Mouse (Mus musculus): ENCODE results near the gene Comt. TPM values are rescaled to one million over a fixed set of nuclear protein-coding genes. Genes with fewer than 3 reads are reported as not detected.
A peak's percentile ranks its signal among the peaks of the same experiment; 100 is the strongest.

Comt gene
- total RNA-seq, 2 experiments from 2014 or later, result 119 to 127 TPM

GRCm38 (mm10) chr16:18413032-18413816 is 13.4 kb downstream of the Comt start:
- no peak for DNase-seq
- intact Hi-C loops (cut with DNase I), result no loop called here

DNA sequence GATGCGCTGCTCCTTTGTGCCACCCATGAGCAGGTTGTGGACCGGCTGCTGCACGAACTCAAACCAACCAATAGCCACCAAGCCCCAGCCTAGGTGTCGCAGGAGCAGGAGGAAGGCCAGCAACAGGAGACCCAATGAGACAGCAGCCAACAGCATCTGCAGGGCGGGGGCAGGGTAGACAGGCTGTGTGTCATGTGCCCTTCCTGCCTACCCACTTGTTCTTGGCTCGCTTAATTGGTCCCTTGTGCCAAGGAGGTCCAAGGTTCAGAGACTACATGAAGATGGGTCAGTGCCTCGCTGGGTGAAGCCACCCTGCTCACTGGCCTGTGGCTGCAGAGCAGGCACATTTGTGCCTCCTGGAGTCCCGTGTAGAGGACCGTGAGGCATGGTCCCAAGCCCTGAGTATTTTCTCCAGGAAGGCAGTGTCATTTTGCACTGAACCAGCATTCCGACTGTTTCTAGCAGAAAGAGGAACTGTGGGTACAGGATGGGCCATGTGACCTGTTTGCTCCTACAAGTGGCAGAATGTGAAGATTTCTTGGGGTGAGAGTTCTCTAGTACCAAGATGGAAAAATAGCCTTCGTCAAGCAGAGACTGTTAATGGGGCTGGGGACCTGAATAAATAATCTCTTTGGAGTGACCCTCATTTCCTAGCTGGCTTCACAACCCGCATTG is 14.7 kb downstream of the Comt start:
- intact Hi-C loops (cut with DNase I), result no loop called here
- peak; percentile 70 to 78 for DNase-seq

DNA sequence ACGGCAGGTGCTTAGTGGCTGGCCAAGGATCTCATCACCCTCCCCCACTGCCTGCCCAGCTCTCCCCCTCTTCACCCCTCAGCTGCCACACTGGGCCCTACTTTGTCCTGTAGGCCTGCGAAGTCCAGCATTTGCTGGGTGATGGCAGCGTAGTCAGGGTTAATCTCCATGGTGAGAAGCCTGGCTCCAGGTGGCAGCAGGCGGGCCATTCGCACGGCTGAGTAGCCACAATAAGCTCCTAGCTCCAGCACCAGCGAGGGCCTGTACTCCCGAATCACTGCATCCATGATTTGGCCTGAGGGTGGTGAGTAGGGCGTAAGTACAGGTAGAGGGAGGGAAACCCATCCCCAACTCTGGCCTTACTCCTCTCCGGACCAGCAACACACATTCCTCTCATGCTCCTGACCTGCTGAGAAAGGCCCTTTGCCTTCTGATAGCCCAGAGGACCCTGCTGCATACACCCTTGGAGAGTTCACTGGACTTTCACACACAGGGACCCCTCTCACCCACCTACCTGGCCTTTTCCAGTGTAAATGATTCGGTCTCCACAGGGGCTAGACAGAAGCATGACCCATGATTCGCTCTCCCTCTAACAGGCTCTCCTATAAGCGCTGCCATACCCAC is 15.5 kb downstream of the Comt start:
- intact Hi-C loops (cut with DNase I), result no loop called here

GRCm38 (mm10) chr16:18410418-18410817 is 16.2 kb downstream of the Comt start:
- DNase-seq, result no peak
- intact Hi-C loops (cut with DNase I), result no loop called here

More for the DNA sequence above, 15.5 kb downstream of the Comt start:
- no peak for DNase-seq

DNA sequence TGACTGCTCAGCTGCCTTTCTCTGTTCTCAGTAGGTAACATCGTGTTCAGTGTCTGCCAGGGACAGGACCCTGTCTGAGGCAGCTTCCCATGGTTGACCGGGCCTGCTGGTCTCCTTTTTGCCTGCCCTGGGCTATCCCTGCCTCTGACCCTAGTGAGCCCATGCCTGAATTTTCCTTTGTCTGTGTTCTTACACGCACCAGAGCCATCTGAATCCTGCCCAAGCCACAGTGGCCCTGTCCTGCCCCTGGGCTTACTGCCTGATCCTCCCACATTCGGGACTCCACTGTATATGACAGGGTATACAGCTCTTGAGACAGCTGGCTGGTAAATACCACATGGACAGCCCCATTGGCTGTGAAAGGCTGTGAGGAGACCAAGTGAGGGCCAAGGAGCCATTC is 16.9 kb downstream of the Comt start:
- intact Hi-C loops (cut with DNase I), result no loop called here
- DNase-seq, result no peak

- intact Hi-C loops (cut with DNase I), result loop anchor here (2.0 kb wide), 1 partner anchor 61 kb away; no protein-coding TSS in a partner anchor
- peak in 1 of 2 experiments; percentile 53 for DNase-seq
Measured at GRCm38 (mm10) chr16:18407912-18408311, 18.7 kb downstream of the Comt start.

DNA sequence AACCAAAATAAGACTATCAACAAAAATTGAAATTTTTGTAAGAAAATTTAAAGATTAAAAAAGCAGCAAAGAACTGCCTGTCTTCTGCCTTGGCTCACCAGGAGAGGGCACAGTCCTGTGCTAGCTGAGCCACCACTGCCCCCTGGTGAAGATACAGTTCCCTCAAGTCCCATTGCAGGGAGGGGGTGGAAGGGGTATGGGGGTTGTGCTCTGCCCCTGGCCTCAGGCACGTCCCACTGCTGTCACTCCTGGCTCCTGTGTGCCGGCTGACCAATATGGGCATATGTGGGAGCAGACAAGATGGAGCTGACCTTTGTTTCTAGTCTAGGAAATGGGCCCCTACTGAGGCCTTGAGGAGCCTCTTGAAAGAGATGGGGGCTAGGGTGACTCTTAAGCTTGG is 20.4 kb downstream of the Comt start:
- DNase-seq, result peak; percentile 61 to 76
- intact Hi-C loops (cut with DNase I), result loop anchor here (1.0 to 2.0 kb wide), 2 partner anchors 55 to 59 kb away; no protein-coding TSS in a partner anchor

DNA sequence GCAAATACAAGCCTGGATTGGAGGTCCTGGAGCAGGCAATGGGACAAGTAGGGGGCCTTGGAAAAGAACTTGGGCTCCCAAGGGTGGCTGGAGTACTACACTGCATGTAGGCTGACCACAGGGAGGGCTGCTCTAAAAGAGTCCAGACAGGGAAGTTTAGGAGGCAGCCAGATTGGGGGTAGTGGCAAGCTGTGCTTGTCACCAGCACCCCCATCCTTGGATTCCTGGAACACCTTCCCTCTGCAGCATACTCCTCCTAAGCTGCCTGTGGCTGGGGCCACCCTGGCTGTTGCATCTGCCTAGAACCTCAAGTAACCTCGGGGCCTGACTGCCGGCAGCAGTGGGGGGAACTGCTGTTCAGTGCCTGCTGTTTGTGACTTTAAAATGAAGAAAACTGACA is 20.8 kb downstream of the Comt start:
- intact Hi-C loops (cut with DNase I), result loop anchor here (1.0 to 2.0 kb wide), 2 partner anchors 55 to 59 kb away; no protein-coding TSS in a partner anchor
- DNase-seq, result no peak

DNA sequence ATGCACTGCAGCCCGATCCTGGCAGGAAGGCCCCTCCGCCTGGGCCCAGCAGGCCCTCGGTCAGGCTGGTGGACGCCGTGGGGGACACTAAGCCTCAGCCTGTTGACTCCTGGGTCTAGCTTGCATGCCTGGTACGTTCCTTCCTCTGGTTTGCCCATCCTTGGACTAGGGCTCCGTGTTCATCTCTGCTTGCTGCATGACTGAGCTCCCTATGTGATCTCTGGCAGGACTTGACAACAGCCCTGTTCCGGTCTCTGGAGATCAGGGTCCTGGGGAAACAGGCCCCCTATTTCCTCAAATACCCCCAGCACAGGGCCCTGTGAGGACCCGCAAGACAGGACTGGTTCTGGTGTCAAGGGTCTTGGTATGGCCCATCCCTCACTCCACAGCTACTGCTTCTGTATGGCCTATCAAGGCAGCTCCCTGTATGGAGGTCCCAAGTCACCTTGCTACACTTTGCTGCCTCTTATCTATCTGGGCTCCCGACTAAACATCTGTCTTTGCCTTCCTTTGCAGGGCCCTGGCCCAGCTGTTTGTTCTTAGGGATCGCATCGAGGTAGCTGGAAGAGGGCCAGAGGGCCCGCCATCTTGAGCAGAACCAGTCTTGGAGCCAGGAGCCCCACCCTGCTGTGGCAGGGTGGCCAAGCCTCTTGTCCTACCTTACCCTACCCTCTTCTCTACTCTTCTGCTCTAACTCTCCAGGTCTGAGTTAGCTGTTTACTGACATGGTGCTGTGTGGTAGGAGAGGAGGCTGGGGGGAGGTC is 21.4 kb downstream of the Comt start:
- no peak for DNase-seq
- intact Hi-C loops (cut with DNase I), result no loop called here

GRCm38 (mm10) chr16:18403285-18403684 is 23.4 kb downstream of the Comt start:
- DNase-seq, result no peak
- intact Hi-C loops (cut with DNase I), result no loop called here

- intact Hi-C loops (cut with DNase I), result no loop called here
- no peak for DNase-seq
Measured at GRCm38 (mm10) chr16:18400472-18401216, 26.0 kb downstream of the Comt start.

GRCm38 (mm10) chr16:18400028-18400427 is 26.6 kb downstream of the Comt start:
- no peak for DNase-seq
- intact Hi-C loops (cut with DNase I), result no loop called here

GRCm38 (mm10) chr16:18396791-18397621 is 29.6 kb downstream of the Comt start:
- no peak for DNase-seq
- intact Hi-C loops (cut with DNase I), result no loop called here

DNA sequence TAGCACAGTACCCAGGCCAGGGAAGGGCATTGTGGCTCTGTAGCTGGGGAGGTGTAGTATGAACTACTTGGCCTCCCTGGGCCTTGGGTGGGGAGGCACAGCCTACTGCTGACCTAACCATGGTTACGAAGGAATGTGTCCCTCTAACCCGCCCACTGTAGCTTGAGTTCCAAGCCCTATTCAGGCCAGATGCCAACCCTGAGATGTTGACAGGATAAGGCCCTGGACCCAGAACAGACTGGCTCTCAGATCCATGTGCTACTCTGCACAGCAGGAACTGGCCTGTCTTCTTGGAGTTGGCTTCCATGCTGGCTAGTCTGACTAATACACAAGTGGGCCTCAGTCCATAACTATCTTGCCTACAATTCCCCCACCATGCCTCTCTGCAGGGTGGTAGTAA is 30.5 kb downstream of the Comt start:
- DNase-seq, result peak in 1 of 2 experiments; percentile 38

GRCm38 (mm10) chr16:18395620-18396036 is 31.0 kb downstream of the Comt start:
- peak; percentile 56 to 68 for DNase-seq
- intact Hi-C loops (cut with DNase I), result no loop called here

More for the DNA sequence above, 30.5 kb downstream of the Comt start:
- intact Hi-C loops (cut with DNase I), result no loop called here

DNA sequence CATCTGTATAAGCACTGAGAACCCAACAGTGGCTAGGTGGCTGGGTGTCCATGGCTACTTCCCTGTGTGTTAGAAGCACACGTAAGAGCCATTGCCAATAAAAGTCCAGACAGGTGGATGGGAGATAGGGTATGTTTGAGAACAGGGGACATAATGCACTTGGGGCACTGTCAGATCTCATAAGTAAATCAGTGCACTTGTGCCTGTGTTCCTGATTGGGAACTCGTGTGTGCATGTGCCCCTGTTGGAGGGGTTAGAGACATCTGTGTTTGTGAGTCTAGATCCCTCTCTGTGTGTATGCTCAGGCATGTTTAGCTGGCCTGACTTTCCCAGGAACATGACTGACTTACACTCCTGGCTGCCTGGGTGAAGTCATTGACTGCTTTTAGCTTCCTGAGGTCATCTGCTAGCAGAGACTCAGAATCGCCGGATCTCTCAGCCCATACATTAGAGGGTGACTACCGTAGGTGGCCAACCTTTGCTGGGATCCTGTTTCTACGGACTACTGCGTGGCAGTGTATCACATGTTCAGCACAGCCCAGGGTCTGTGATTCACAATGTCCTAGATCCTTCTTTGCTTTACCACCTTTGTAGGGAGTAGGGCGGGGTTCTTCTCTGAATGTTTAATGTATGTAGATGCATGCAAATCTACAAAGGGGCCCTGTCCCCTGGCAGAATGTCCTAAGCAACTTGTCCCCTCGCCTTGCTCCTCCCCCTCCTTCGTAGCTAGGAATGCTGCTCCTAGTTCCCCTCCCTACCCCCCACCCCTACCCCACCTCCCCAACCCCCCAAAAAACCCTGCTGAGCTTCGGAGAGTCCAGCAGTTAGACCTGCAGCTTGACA is 31.7 kb downstream of the Comt start:
- intact Hi-C loops (cut with DNase I), result loop anchor here (5.0 kb wide), 1 partner anchor 43 kb away; no protein-coding TSS in a partner anchor
- DNase-seq, result peak in 1 of 2 experiments; percentile 44

DNA sequence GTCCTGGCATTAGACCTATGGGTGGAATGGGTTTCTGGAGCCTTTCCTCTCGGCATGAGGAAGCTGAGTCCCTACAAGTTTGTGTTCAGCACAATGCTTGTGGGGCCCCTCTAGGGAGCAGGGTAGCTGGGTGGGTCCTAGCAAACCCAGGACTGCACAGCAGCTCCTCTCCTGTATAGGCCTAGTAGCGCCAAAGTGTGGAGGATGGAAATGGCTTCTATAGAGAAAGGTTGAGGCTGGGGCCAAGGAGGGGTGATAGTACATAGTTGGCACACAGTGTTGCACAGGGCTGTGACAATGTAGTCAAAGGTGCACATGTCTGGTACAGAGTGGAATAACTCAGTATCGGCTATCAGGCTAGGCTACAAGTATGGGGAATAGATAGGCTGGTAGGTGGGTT is 32.6 kb downstream of the Comt start:
- intact Hi-C loops (cut with DNase I), result loop anchor here (5.0 kb wide), 1 partner anchor 42 kb away; no protein-coding TSS in a partner anchor
- DNase-seq, result no peak

- no peak for DNase-seq
- intact Hi-C loops (cut with DNase I), result loop anchor here (5.0 kb wide), 1 partner anchor 41 kb away; no protein-coding TSS in a partner anchor
Measured at GRCm38 (mm10) chr16:18393595-18393994, 33.1 kb downstream of the Comt start.
